Mouse (Mus musculus) erythroblast, embryonic 14.5 days (primary cell): ENCODE measurements around the gene Ccdc163.

ENCODE experiments used
- GATA1 ChIP-seq: IDR thresholded peaks from 2 replicates; pipeline ENCODE4 v1.6.1; 2012; ENCODE audit warnings: low read length, inconsistent platforms, mixed read lengths
- TAL1 ChIP-seq: IDR thresholded peaks from 3 replicates; pipeline ENCODE4 v1.6.1; 2012; ENCODE audit warnings: low read length, inconsistent platforms, mixed read lengths

- TF ChIP-seq GATA1, result no peak
- TF ChIP-seq TAL1, result no peak
Measured at GRCm38 (mm10) chr4:116693785-116694184, 14.5 kb upstream of the Ccdc163 start.
